Mouse (Mus musculus) heart, postnatal 14 days (tissue): ENCODE results near the gene Pfkfb3. TPM values are rescaled to one million over a fixed set of nuclear protein-coding genes. Genes with fewer than 3 reads are reported as not detected.

ENCODE experiments used
- DNase-seq, 2 experiments: peaks; one replicate each; pipeline ENCODE4 v3.0.0; 2021 to 2022
- intact Hi-C: fragments of 180-260 bp; cut with DNase I; formaldehyde crosslinking; loops from one replicate; pipeline ENCODE4 v1.15.1; 2025
- total RNA-seq, 2 experiments: library from RNA; stranded (reverse); gene quantifications; 2 replicates each; pipeline ENCODE4 v1.2.3; 2021

Gene Pfkfb3
- total RNA-seq, 2 experiments from 2014 or later = 11.9 to 14.5 TPM

DNA sequence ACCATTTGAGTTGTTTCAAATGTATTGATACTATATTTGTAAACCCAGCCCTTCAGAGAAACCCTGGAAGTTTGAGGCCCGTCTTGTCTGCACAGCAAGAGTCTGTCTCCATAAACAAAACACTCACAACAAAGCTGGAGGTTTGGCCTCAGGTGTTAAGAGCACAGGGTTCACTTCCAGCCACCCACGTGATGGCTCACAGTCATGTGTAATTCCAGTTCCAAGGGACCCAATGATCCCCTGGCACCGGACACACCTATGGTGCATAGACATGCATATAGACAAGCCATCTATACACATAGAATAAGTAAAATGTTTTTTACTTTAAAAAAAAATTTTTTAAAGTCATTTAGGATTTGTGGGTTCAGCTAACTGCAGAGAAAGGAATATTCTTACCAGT lies 108.2 kb downstream of the Pfkfb3 start:
- intact Hi-C loops = loop anchor here (5.0 kb wide), 1 partner anchor 68 kb away; no protein-coding TSS in a partner anchor
- DNase-seq = no peak

DNA sequence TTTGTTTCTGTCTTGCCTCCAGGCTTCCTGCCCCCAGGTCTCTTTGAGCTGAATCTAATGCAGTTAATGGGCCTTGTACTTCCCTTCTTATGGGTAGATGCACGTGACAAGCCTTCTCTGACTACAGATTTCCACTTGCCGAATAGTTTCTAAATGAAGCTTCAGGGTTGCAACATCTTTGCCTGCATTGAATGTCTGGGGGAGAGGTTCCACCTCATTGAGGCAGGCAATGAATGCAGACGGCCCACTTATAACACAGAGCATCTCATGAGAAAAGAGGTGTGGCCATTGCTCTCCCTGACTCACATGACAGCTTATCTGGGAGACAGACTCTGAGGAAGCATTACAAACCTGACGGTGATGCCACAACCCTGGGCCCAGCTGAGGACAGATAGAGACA lies 112.0 kb downstream of the Pfkfb3 start:
- DNase-seq = no peak
- intact Hi-C loops = no loop called here

DNA sequence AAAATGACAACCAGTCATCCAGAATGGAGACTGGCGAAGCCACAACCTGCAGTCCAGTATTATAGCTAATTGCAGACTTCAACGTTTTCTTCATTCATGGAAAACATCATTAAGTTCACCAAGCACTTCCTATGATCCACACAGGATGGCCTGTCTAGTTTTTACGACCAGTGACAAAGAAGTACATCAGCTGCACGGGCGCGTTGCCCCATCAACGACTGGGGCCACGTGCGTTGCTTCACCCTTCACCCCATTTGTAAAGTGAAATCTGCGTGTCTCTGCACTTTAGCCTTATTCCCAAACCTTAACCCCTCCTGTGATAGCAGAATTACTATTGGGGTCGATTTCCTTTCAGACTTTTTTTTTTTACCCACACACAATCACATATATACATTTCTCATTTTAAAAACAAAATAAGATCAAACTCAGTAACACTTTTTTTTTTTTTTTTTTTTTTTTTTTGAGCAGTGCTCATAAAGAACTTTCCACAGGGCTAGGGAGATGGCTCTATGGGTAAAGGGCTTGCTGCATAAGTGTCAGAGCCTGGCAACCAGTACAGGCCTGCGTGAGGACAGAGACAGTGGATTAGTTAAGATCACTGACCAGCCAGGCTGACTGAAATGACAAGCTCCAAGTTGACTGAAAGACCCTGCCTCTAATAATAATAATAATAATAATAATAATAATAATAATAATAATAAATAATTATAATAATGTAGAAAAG lies 115.5 kb downstream of the Pfkfb3 start:
- no peak for DNase-seq
- intact Hi-C loops = no loop called here

DNA sequence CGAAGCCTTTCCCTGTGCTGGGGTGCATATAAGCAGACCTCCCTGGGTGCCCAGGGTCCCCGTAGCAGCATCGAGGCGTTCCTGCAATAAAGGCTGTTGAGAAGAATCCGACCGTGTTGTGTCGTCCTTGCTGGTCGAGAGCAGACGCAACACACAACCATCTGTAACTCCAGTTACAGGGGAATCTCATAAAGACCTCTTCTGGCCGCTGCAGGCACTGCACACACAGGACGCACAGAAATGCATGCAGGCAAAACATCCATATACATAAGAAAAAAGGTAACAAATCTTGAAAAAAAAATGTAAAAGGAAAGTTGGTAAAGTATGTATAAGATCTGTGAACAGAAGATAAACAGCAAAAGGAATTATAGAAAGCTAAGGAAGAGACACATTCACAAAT lies 117.5 kb downstream of the Pfkfb3 start:
- DNase-seq = no peak
- intact Hi-C loops = no loop called here

DNA sequence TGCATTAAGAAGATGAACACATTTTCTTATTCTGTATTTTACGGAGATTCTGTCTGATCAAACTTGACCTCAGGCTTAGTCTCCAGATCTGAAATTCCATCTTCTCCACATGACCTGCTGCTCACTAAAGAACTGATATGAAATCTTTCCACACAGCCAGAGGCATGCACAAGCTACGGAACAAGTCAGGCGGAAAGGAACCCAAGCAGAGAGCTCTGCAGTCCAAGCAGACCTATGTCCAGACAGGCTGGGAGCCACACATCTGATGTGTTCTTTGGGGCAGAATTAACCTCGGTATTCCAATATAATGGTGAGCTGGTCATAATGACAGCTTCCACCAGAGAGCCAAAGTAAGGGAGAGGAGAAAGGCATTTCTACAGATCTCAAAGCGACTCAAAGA lies 120.5 kb downstream of the Pfkfb3 start:
- intact Hi-C loops = loop anchor here (5.0 kb wide), 1 partner anchor 59 kb away; no protein-coding TSS in a partner anchor
- no peak for DNase-seq

DNA sequence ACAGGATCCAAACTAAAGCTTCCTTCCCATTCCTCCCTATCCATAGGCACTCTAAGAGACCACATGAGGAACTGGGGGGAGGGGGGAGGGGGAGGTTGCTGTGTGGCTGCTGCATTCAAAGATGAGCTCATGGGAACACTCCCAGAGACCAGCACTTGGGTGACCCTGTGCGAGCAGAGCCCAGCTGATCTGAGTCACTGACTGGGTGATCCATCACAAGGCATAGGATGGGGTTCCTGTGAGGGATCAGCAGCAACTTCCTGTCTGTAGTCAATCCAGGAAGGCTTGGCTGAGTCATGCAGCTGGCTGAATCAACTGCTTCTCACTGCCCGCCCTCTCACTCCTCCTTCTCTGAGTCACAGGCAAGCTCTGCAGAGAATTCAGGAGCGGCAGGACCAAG lies 124.3 kb downstream of the Pfkfb3 start:
- peak; percentile 72 to 77 for DNase-seq
- intact Hi-C loops = loop anchor here (5.0 kb wide), 2 partner anchors 52 to 97 kb away; no protein-coding TSS in a partner anchor

DNA sequence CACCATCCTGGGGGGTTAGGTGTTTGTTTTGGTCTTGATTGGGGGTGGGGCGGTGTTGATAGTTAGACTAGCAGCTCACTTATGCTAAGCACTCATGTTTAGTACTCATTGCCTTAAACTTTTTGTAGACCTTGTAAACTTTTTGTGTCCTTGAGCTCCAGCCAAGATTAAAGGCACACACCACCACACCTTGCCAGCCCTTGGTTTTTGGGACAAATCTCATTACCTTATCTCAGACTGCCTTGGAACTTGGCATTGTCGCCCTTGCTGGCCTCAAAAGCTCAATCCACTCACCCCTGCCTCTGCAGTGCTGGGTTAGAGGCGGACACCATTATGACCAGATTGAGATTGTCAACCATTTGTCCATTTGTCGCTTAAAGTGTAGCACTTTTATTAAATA lies 125.3 kb downstream of the Pfkfb3 start:
- intact Hi-C loops = loop anchor here (5.0 kb wide), 2 partner anchors 51 to 96 kb away; no protein-coding TSS in a partner anchor
- no peak for DNase-seq

DNA sequence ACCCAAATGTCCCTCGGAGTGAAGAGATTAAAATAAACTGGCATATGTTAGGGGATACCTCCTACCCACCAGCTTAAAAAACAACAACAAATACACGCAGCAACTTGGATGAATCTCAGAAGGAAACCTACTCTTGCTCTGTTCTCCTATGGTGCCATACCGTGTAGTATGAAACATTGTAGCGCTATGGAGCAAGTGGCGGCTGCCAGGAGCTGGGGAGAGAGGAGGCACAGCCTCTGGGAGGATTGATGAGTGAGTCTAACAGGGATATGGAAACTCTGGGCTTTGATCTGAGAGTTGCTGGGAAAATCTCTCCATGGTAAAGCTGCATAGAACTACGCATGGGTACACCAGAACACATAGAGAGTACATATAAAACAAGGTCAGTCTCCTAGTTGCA lies 126.3 kb downstream of the Pfkfb3 start:
- intact Hi-C loops = loop anchor here (5.0 kb wide), 2 partner anchors 50 to 95 kb away; no protein-coding TSS in a partner anchor

DNA sequence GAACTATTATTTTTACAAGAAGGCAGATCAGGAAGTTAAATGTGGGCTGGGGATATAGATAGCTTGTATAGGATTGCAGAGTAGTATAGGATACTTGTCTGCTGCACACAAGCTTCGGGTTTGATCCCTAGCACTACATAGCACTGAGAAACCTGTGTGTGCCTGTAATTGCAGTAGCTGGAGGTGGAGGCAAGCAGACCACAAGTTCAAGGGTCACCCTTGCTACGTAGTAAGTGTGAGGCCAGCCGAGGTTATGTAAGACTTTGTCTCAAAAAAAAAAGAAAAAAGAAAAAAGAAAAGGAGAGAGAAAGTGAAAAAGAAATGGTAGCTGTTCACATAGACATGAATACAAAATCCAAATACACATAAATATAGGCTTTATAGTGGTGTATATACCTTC lies 127.5 kb downstream of the Pfkfb3 start:
- intact Hi-C loops = loop anchor here (5.0 kb wide), 2 partner anchors 49 to 94 kb away; no protein-coding TSS in a partner anchor
- no peak for DNase-seq

More for the DNA sequence above, 126.3 kb downstream of the Pfkfb3 start:
- DNase-seq = no peak

DNA sequence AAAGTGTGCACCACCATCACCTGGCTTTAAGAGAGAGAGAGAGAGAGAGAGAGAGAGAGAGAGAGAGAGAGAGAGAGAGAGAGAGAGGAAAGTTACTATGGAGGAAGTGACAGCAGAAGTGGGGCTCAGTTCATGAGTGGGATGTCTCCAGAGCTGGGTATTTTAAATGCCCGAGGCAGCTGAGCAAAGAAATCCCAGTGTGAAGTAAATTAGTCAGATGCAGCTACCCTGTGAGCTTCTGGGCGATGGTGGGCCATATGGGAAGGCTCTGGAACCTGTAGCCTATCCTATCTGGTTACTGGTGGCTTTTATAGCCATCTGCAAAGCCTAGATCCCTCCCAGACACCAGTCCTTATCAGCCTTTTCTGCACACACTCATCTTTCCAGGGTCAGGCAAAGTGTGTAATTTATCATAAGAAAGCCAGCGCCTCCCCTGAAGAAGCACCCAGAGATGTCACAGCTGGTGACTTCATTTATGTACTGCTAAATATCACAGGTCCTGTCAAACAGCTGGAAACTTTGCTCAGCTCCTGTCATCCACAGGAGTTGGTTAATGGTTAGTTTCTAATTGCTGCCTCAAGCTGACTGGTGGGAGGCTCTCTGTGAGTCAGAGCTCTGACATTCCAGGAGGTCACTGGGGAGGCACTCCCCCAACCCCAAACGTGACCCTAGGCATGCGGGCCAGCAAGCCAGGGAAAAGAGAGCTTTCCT lies 128.3 kb downstream of the Pfkfb3 start:
- intact Hi-C loops = loop anchor here (5.0 kb wide), 2 partner anchors 48 to 93 kb away; no protein-coding TSS in a partner anchor

DNA sequence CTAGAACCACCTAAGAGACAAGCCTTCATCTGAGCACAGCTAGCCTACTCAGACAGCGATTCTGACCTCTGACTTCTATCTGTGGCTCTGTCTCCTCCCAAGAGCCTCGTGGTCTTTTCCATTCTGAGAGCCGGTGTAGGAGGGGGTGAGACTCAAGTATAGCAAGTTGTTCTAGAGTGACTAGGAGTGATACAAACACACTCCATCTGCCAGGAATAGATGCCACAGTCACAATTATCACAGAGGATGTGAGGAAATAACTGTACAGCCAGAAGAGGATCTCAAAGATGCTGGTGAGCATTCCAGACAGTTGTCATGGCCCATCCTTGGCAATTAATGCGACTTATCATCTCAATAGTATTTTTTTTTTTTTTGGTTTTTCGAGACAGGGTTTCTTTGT lies 129.6 kb downstream of the Pfkfb3 start:
- intact Hi-C loops = no loop called here
- DNase-seq = no peak

More for the DNA sequence above, 128.3 kb downstream of the Pfkfb3 start:
- DNase-seq = peak; percentile 50 to 70

DNA sequence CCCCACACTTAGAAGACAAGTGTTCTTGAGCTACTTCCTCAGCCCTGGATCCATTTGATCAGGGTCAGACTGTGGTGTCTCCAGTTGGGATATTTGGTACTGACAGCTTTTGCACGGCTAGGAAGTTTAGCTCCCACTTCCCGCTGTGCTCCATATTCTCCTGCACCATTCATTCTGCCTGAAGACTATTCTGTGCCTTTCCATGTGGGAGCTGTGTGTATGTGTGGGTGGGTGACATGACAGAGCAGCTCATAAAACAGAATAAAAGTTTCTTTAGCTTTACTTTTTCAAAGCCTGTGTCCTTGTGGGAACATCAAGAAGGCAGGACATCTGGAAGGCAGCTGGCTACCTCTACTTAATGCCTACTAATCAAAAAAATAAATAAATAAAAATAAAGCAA lies 130.5 kb downstream of the Pfkfb3 start:
- intact Hi-C loops = no loop called here

DNA sequence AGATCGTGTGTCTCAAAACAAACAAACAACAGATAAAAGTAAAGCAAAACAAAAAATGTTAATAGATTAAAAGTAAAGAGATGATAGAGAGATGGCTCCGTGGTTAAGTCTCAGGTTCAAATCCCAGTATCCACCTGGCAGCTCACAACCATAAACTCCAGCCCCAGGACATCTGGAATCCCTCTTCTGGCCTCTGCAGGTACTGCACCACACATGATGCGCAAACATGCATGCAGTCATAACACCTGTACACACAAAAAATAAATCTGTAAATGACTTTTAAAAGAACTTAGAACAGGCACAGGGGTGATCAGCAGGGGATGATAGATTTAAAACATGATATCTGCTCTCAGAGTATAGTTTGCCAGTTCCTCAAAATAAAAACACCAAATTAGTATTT lies 131.5 kb downstream of the Pfkfb3 start:
- intact Hi-C loops = no loop called here
- DNase-seq = no peak

More for the DNA sequence above, 130.5 kb downstream of the Pfkfb3 start:
- no peak for DNase-seq

Other genes with a start within 250 kb of the Pfkfb3 start
- gene Rbm17, start 50.1 kb upstream of the Pfkfb3 start, total RNA-seq = 10 to 100 TPM; 59.4 to 62.5 TPM
- gene Gm17490, start 72.2 kb upstream of the Pfkfb3 start, total RNA-seq = not detected
- 1 to 10 TPM in 1 of 2 experiments, under 1 TPM in 1; 0.69 to 1.3 TPM for gene Il2ra, start 88.7 kb upstream of the Pfkfb3 start, total RNA-seq
- gene Il15ra, start 151.2 kb upstream of the Pfkfb3 start, total RNA-seq = 10 to 100 TPM; 34.1 to 38.4 TPM
- gene Fbh1, start 223.5 kb upstream of the Pfkfb3 start, total RNA-seq = 10 to 100 TPM; 72.5 to 84.1 TPM
- 10 to 100 TPM; 24.7 to 30.1 TPM for gene Ankrd16, start 223.8 kb upstream of the Pfkfb3 start, total RNA-seq